Mouse (Mus musculus) hindbrain, embryonic 10.5 days (tissue): Measurements from ENCODE around the gene Dnmt3a. TPM values are rescaled to one million over a fixed set of nuclear protein-coding genes. Genes with fewer than 3 reads are reported as not detected.
A peak's percentile ranks its signal among the peaks of the same experiment; 100 is the strongest.
"Not testable (repeated sequence)": the region's sequence is repeated elsewhere in the genome, so short reads cannot be mapped to it uniquely, and the experiment has no call there.

Experiments
- DNase-seq: peaks from one replicate; pipeline ENCODE4 v3.0.0-alpha.2; 2017; ENCODE audit warnings: low spot score
- H3K27ac ChIP-seq: fragments of 300-500 bp; sonication (generic); 2 replicates; pipeline ENCODE4 v1.5.1; 2016; ENCODE audit warnings: mild to moderate bottlenecking, moderate library complexity
- H3K27me3 ChIP-seq: fragments of 300-500 bp; sonication (generic); 2 replicates; pipeline ENCODE4 v1.6.1; 2016; ENCODE audit warnings: mild to moderate bottlenecking; ENCODE audit not compliant: poor library complexity, insufficient read depth, severe bottlenecking
- H3K36me3 ChIP-seq: fragments of 300-500 bp; sonication (generic); 2 replicates; pipeline ENCODE4 v1.6.1; 2016; ENCODE audit warnings: mild to moderate bottlenecking, moderate library complexity
- H3K4me1 ChIP-seq: fragments of 300-500 bp; sonication (generic); replicated peaks from 2 replicates; pipeline ENCODE4 v1.6.1; 2016; ENCODE audit warnings: mild to moderate bottlenecking
- H3K4me3 ChIP-seq: fragments of 300-500 bp; sonication (generic); 2 replicates; pipeline ENCODE4 v1.5.1; 2016; ENCODE audit warnings: mild to moderate bottlenecking, moderate library complexity
- H3K9me3 ChIP-seq: fragments of 300-500 bp; sonication (generic); 2 replicates; pipeline ENCODE4 v1.6.1; 2016; ENCODE audit warnings: mild to moderate bottlenecking, moderate library complexity
- WGBS: fragments of 180-500 bp; shearing (Covaris S2); methylation state at CpG from one replicate; pipeline ENCODE4 v1.1.7; 2016; 5-methylcytosine and 5-hydroxymethylcytosine counted together
- polyA plus RNA-seq: library from polyadenylated mRNA; unstranded; fragments of >200 nt; fragmentation: Nextera tagmentation; extraction: Ambion mirVana; gene quantifications from 2 replicates; pipeline ENCODE4 v1.2.1, GENCODE M21; 2016

Dnmt3a gene
- polyA plus RNA-seq, 1 experiment from 2014 or later, result 127 TPM

GRCm38 (mm10) chr12:3930090-3930865 lies 124.5 kb downstream of the Dnmt3a start:
- H3K27me3 ChIP-seq, DNase-seq, H3K27ac ChIP-seq, H3K4me1 ChIP-seq, H3K9me3 ChIP-seq, H3K36me3 ChIP-seq, H3K4me3 ChIP-seq: not testable (repeated sequence)
- WGBS, result 89% methylated on average over 41 of the region's 47 CpGs

GRCm38 (mm10) chr12:3942026-3942425 lies 136.2 kb downstream of the Dnmt3a start:
- peak; percentile 45 for DNase-seq
- Histone ChIP-seq H3K36me3 (no peaks in the 10 kb centered on the region), H3K27ac (peak overlapping the region; percentile 51), H3K4me3 (peak overlapping the region; percentile 18; the same call in 1 of the 2 replicates), H3K9me3 (no peaks in the 10 kb centered on the region), H3K27me3 (peaks cover 19% of the 10 kb centered on the region; the same call in 1 of the 2 replicates), H3K4me1 (peaks cover 24% of the 10 kb centered on the region)
- 14% methylated on average over 11 of the region's 11 CpGs for WGBS

- Histone ChIP-seq H3K4me3 (no peak overlapping the region), H3K4me1 (peaks cover 30% of the 10 kb centered on the region), H3K36me3 (no peaks in the 10 kb centered on the region), H3K9me3 (no peaks in the 10 kb centered on the region), H3K27me3 (peaks cover 29% of the 10 kb centered on the region; the same call in 1 of the 2 replicates), H3K27ac (peak overlapping the region; percentile 23; the same call in 1 of the 2 replicates)
- peak; percentile 29 for DNase-seq
- 45% methylated on average over 4 of the region's 4 CpGs for WGBS
These were observed 138.8 kb downstream of the Dnmt3a start for GRCm38 (mm10) chr12:3944454-3945073.

- H3K4me3 ChIP-seq, result no peak overlapping the region
- 72% methylated on average over 6 of the region's 6 CpGs for WGBS
- H3K27ac ChIP-seq, result no peak overlapping the region
- peaks cover 21% of the 10 kb centered on the region for H3K4me1 ChIP-seq
- H3K9me3 ChIP-seq, result no peaks in the 10 kb centered on the region
- DNase-seq, result no peak
- H3K27me3 ChIP-seq, result peaks cover 21% of the 10 kb centered on the region; the same call in 1 of the 2 replicates
- no peaks in the 10 kb centered on the region for H3K36me3 ChIP-seq
These were observed 141.7 kb downstream of the Dnmt3a start for GRCm38 (mm10) chr12:3947503-3947902.

DNA sequence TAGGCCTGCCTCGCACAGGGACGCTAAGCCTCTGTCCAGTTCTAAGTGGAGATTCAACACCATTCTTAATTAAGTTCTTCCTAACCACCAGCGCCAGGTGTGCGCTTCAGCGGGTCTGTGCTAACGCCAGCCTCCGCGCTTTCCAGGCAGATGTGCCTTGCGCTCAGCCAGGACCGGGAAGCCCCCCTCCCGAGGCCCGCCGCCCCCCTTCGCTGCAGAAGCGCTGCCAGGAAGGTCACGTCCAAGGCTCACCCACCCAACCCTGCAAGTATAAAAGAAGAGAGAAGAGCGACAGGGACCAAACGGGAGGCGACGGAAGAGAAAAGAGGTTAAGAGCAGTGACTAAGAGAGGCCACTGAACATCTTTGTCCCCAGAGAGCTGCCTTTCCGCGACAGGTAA lies 148.8 kb downstream of the Dnmt3a start, which contains the start of gene Pomc:
Gene Pomc, plus strand, starts transcription at position 301 of the 400 bp plus-strand sequence.
- no peak for DNase-seq
- Histone ChIP-seq H3K36me3 (no peaks in the 10 kb centered on the region), H3K9me3 (no peaks in the 10 kb centered on the region), H3K4me3 (no peak within 1 kb of the TSS), H3K4me1 (peaks cover 7% of the 10 kb centered on the region), H3K27me3 (peaks cover 42% of the 10 kb centered on the region), H3K27ac (no peak within 1 kb of the TSS)
- 18% methylated on average over 22 of the region's 22 CpGs for WGBS

- Histone ChIP-seq H3K27me3 (peaks cover 42% of the 10 kb centered on the region), H3K36me3 (no peaks in the 10 kb centered on the region), H3K4me1 (peaks cover 14% of the 10 kb centered on the region), H3K9me3 (no peaks in the 10 kb centered on the region), H3K27ac (no peak overlapping the region), H3K4me3 (no peak overlapping the region)
- DNase-seq, result no peak
- 35% methylated on average over 10 of the region's 10 CpGs for WGBS
These were observed 149.6 kb downstream of the Dnmt3a start for GRCm38 (mm10) chr12:3955371-3955770.

DNA sequence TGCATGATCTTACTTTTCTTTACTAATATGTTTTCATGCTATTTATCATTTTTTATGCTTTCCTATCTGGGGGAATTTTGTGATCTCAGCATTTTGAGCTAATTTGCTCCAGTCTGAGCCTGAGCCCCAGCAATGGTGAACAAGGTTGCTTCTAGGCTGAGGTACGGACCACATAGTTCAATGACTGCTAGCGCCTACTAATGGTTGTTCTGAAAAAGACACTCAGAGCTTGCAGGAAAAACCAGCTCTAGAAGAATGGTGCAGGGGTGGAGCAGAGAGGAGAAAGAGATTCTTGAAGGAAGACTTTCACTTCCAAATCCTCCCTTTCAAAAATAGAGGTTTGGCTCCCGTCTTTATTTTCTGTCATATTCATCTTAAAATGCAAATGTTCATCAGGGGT lies 150.5 kb downstream of the Dnmt3a start:
- no peak for DNase-seq

DNA sequence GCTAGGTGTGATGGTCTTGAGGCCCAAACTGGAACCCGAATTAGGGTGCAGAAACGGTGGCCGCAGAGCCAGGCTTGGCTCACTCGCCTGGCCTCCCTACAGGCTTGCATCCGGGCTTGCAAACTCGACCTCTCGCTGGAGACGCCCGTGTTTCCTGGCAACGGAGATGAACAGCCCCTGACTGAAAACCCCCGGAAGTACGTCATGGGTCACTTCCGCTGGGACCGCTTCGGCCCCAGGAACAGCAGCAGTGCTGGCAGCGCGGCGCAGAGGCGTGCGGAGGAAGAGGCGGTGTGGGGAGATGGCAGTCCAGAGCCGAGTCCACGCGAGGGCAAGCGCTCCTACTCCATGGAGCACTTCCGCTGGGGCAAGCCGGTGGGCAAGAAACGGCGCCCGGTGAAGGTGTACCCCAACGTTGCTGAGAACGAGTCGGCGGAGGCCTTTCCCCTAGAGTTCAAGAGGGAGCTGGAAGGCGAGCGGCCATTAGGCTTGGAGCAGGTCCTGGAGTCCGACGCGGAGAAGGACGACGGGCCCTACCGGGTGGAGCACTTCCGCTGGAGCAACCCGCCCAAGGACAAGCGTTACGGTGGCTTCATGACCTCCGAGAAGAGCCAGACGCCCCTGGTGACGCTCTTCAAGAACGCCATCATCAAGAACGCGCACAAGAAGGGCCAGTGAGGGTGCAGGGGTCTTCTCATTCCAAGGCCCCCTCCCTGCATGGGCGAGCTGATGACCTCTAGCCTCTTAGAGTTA lies 154.2 kb downstream of the Dnmt3a start:
- Histone ChIP-seq H3K27ac (peak overlapping the region; percentile 96), H3K4me1 (peaks cover 15% of the 10 kb centered on the region), H3K4me3 (peak overlapping the region; percentile 71), H3K9me3 (no peaks in the 10 kb centered on the region), H3K27me3 (peaks cover 20% of the 10 kb centered on the region), H3K36me3 (peaks cover 4% of the 10 kb centered on the region; the same call in 1 of the 2 replicates)
- DNase-seq, result peak; percentile 96
- 4% methylated on average over 53 of the region's 53 CpGs for WGBS

More for the DNA sequence above, 150.5 kb downstream of the Dnmt3a start:
- Histone ChIP-seq H3K4me1 (peaks cover 19% of the 10 kb centered on the region), H3K27me3 (peaks cover 42% of the 10 kb centered on the region), H3K36me3 (no peaks in the 10 kb centered on the region), H3K4me3 (no peak overlapping the region), H3K9me3 (no peaks in the 10 kb centered on the region), H3K27ac (no peak overlapping the region)
- 23% methylated on average over 3 of the region's 3 CpGs for WGBS

GRCm38 (mm10) chr12:3960553-3960952 lies 154.7 kb downstream of the Dnmt3a start:
- Histone ChIP-seq H3K4me1 (peaks cover 15% of the 10 kb centered on the region), H3K27me3 (peaks cover 14% of the 10 kb centered on the region), H3K36me3 (peaks cover 6% of the 10 kb centered on the region), H3K4me3 (peak overlapping the region; percentile 71), H3K9me3 (no peaks in the 10 kb centered on the region), H3K27ac (peak overlapping the region; percentile 96)
- WGBS, result 48% methylated on average over 4 of the region's 4 CpGs
- no peak for DNase-seq

Other genes with a start within 250 kb of the Dnmt3a start
- gene Dtnb, start 233.6 kb upstream of the Dnmt3a start, polyA plus RNA-seq, result 36.0 and 36.7 TPM in 2 replicates
- 6.6 and 7.2 TPM in 2 replicates for gene Pomc, start 148.9 kb downstream of the Dnmt3a start, polyA plus RNA-seq
- gene Efr3b, start 232.9 kb downstream of the Dnmt3a start, polyA plus RNA-seq, result 10.6 and 16.5 TPM in 2 replicates